Mouse (Mus musculus): ENCODE data around the gene C2cd4c. TPM values are rescaled to one million over a fixed set of nuclear protein-coding genes. Genes with fewer than 3 reads are reported as not detected.
A peak's percentile ranks its signal among the peaks of the same experiment; 100 is the strongest.

C2cd4c gene
- polyA plus RNA-seq, 1 experiment from 2014 or later: not detected

DNA sequence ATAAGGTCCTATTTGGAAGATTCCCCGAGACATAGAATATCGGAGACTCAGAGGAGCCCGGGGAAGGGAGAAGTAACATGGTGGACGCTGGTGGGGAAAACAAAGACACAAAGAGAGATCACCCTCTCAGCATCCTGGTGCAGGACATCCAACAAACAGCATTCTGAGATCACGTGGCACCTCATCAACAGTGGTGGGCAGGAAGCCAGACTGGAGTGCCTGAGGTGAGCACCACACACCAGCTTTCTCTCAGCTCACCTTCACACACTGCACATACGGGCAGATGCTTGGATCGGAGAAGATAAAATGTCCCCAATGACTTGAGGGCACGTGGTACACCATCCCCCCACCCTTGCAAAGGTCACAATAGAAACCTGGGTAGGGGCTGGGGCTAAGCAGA, 22.5 kb upstream of the C2cd4c start:
- peaks cover 18% of the 10 kb centered on the region for H3K27me3 ChIP-seq
- no peak for ATAC-seq (ENCODE audit: insufficient number of reproducible peaks, insufficient read depth, low FRiP score, low TSS enrichment, low read depth)
- 83% methylated on average over 8 of the region's 8 CpGs for WGBS
- H3K27ac ChIP-seq: no peak overlapping the region
- H3K36me3 ChIP-seq: no peaks in the 10 kb centered on the region
- H3K4me1 ChIP-seq: peaks cover 24% of the 10 kb centered on the region
- peak overlapping the region; percentile 87 for H3K4me2 ChIP-seq
- H3K4me3 ChIP-seq: peak overlapping the region; percentile 85; the same call in 1 of the 2 replicates
- H3K9ac ChIP-seq: peak overlapping the region; percentile 85; the same call in 1 of the 2 replicates
- H3K9me3 ChIP-seq: no peaks in the 10 kb centered on the region

DNA sequence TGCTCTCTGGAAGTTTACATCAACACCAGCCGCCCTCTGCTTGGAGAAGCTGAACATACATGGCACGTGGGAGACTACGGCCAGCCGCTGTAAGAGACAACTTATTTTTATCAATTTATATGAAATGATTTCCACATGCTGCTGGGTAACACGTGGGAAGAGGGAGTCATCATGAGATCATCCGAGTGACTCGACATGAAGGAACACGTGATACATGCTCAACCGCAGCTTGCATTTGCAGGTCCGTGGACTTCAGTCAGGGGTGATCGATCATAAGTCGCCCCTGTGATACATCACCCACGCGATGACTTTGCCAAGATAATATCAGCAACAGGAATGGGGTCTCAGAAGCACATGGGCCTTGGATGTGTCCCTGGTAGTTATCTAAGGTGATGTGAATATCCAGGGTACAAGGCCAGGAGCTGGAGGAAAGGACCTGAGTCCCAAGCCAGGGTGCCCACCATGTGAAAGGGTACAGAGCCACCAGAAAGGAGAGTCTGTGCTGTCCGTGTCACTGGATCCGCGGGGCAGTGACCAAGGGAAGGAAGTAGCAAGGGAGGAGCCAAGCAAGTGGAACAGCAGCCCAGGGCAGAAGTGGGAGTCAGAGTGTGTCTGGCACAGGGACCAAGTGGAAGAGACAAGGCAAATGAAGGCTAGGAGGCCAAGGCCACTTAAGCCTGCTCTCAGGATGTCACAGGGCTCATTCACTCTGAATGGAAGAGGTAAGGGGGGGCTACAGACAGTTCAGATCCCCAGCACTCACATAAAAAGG, 19.4 kb upstream of the C2cd4c start:
- Histone ChIP-seq H3K4me2 (no peak overlapping the region), H3K4me1 (peaks cover 7% of the 10 kb centered on the region), H3K9ac (no peak overlapping the region), H3K27me3 (0 out of 2 replicates have a peak, but pooled peaks cover 1% of the 10 kb centered on the region), H3K9me3 (no peaks in the 10 kb centered on the region), H3K36me3 (no peaks in the 10 kb centered on the region), H3K27ac (no peak overlapping the region), H3K4me3 (no peak overlapping the region)
- no peak for ATAC-seq (ENCODE audit: insufficient number of reproducible peaks, insufficient read depth, low FRiP score, low TSS enrichment, low read depth)
- 75% methylated on average over 17 of the region's 17 CpGs for WGBS

GRCm38 (mm10) chr10:79631432-79631831, 17.6 kb upstream of the C2cd4c start:
- Histone ChIP-seq H3K9me3 (no peaks in the 10 kb centered on the region), H3K9ac (no peak overlapping the region), H3K27ac (no peak overlapping the region), H3K4me1 (peaks cover 3% of the 10 kb centered on the region; the same call in 1 of the 2 replicates), H3K4me2 (no peak overlapping the region), H3K27me3 (no peaks in the 10 kb centered on the region), H3K36me3 (peaks cover 5% of the 10 kb centered on the region; the same call in 1 of the 2 replicates), H3K4me3 (no peak overlapping the region)
- no peak for ATAC-seq (ENCODE audit: insufficient number of reproducible peaks, insufficient read depth, low FRiP score, low TSS enrichment, low read depth)
- WGBS: 90% methylated on average over 4 of the region's 4 CpGs

- H3K27ac ChIP-seq: no peak overlapping the region
- 84% methylated on average over 5 of the region's 5 CpGs for WGBS
- no peak for ATAC-seq (ENCODE audit: insufficient number of reproducible peaks, insufficient read depth, low FRiP score, low TSS enrichment, low read depth)
- no peak overlapping the region for H3K4me3 ChIP-seq
- no peak overlapping the region for H3K9ac ChIP-seq
- H3K9me3 ChIP-seq: no peaks in the 10 kb centered on the region
- peaks cover 8% of the 10 kb centered on the region; the same call in 1 of the 2 replicates for H3K36me3 ChIP-seq
- H3K4me2 ChIP-seq: no peak overlapping the region
- H3K27me3 ChIP-seq: no peaks in the 10 kb centered on the region
- no peaks in the 10 kb centered on the region for H3K4me1 ChIP-seq
Observed at GRCm38 (mm10) chr10:79628377-79628776, 14.6 kb upstream of the C2cd4c start.

DNA sequence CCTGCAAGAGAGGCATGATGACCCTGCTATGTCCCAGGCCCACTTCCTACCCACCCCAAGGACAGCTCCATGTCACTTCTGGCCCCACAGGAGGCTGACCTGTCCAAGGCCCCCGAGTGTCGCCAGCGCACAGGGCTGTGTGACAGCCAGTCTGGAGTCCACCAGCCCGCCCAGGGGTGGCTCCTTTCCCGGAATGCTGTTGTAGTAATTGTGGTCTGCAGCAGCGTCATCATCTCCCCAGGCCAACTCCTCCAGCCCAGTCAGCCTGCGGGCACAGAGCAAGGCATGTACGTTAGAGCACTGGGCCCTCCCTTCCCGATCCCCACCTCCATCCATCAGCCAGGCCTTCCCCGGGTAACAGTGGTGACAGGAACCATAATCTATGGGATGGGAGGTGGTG, 12.3 kb upstream of the C2cd4c start:
- H3K9ac ChIP-seq: no peak overlapping the region
- no peak overlapping the region for H3K4me2 ChIP-seq
- ATAC-seq (ENCODE audit: insufficient number of reproducible peaks, insufficient read depth, low FRiP score, low TSS enrichment, low read depth): no peak; the same call in 1 of the 2 replicates
- H3K36me3 ChIP-seq: peaks cover 8% of the 10 kb centered on the region; the same call in 1 of the 2 replicates
- H3K27me3 ChIP-seq: no peaks in the 10 kb centered on the region
- H3K27ac ChIP-seq: no peak overlapping the region
- no peak overlapping the region for H3K4me3 ChIP-seq
- H3K9me3 ChIP-seq: no peaks in the 10 kb centered on the region
- whole genome bisulfite sequencing: 87% methylated on average over 10 of the region's 10 CpGs
- H3K4me1 ChIP-seq: no peaks in the 10 kb centered on the region

- Histone ChIP-seq H3K4me1 (no peaks in the 10 kb centered on the region), H3K9ac (no peak overlapping the region), H3K4me2 (no peak overlapping the region), H3K27ac (no peak overlapping the region), H3K4me3 (no peak overlapping the region), H3K9me3 (no peaks in the 10 kb centered on the region), H3K27me3 (no peaks in the 10 kb centered on the region), H3K36me3 (peaks cover 8% of the 10 kb centered on the region; the same call in 1 of the 2 replicates)
- no peak for ATAC-seq (ENCODE audit: insufficient number of reproducible peaks, insufficient read depth, low FRiP score, low TSS enrichment, low read depth)
- 84% methylated on average over 9 of the region's 9 CpGs for WGBS
Observed at GRCm38 (mm10) chr10:79625398-79625797, 11.6 kb upstream of the C2cd4c start.

GRCm38 (mm10) chr10:79623950-79624349, 10.1 kb upstream of the C2cd4c start:
- Histone ChIP-seq H3K4me2 (no peak overlapping the region), H3K36me3 (peaks cover 14% of the 10 kb centered on the region; the same call in 1 of the 2 replicates), H3K27me3 (no peaks in the 10 kb centered on the region), H3K4me1 (no peaks in the 10 kb centered on the region), H3K4me3 (no peak overlapping the region), H3K27ac (no peak overlapping the region), H3K9ac (0 out of 2 replicates have a peak overlapping the region, but pooled peaks have one; percentile 16), H3K9me3 (no peaks in the 10 kb centered on the region)
- 71% methylated on average over 12 of the region's 12 CpGs for WGBS
- ATAC-seq (ENCODE audit: insufficient number of reproducible peaks, insufficient read depth, low FRiP score, low TSS enrichment, low read depth): no peak

GRCm38 (mm10) chr10:79616376-79616775, 2.6 kb upstream of the C2cd4c start:
- no peak for ATAC-seq (ENCODE audit: insufficient number of reproducible peaks, insufficient read depth, low FRiP score, low TSS enrichment, low read depth)
- no peak overlapping the region for H3K9ac ChIP-seq
- H3K4me3 ChIP-seq: no peak overlapping the region
- H3K27me3 ChIP-seq: peaks cover 34% of the 10 kb centered on the region
- H3K4me1 ChIP-seq: peaks cover 24% of the 10 kb centered on the region
- H3K9me3 ChIP-seq: no peaks in the 10 kb centered on the region
- 89% methylated on average over 5 of the region's 5 CpGs for WGBS
- H3K27ac ChIP-seq: no peak overlapping the region
- 0 out of 2 replicates have a peak, but pooled peaks cover 6% of the 10 kb centered on the region for H3K36me3 ChIP-seq
- H3K4me2 ChIP-seq: no peak overlapping the region

DNA sequence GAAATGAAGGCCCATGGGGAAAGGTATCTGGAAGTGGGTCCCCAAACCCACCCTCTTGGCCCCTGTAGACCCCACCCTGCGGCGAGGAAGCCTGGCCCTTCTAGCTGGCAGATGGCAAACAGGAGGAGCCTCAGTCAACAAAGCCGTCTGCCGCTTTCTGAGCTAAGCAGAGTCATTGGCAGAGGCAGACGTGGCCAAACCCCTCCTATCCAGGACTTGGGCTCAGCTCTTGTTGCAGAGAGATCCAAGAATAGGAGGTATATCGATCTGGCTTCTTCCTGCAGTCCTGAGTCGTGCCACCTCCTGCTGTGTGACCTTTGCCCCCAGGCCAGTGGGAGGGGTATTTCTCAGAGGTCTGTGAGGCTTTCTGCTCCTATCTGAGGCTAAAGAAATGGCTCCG, 2.0 kb upstream of the C2cd4c start:
- H3K4me1 ChIP-seq: peaks cover 24% of the 10 kb centered on the region
- no peak overlapping the region for H3K4me3 ChIP-seq
- no peak overlapping the region for H3K4me2 ChIP-seq
- no peak for ATAC-seq (ENCODE audit: insufficient number of reproducible peaks, insufficient read depth, low FRiP score, low TSS enrichment, low read depth)
- no peaks in the 10 kb centered on the region for H3K9me3 ChIP-seq
- WGBS: 11% methylated on average over 8 of the region's 8 CpGs
- 0 out of 2 replicates have a peak, but pooled peaks cover 6% of the 10 kb centered on the region for H3K36me3 ChIP-seq
- H3K9ac ChIP-seq: no peak overlapping the region
- no peak overlapping the region for H3K27ac ChIP-seq
- peaks cover 40% of the 10 kb centered on the region for H3K27me3 ChIP-seq

- no peak for ATAC-seq (ENCODE audit: insufficient number of reproducible peaks, insufficient read depth, low FRiP score, low TSS enrichment, low read depth)
- H3K4me2 ChIP-seq: peak overlapping the region; percentile 97
- no peak overlapping the region for H3K27ac ChIP-seq
- peaks cover 47% of the 10 kb centered on the region for H3K27me3 ChIP-seq
- no peaks in the 10 kb centered on the region for H3K36me3 ChIP-seq
- no peak overlapping the region; the same call in 1 of the 2 replicates for H3K9ac ChIP-seq
- H3K4me1 ChIP-seq: peaks cover 24% of the 10 kb centered on the region
- 89% methylated on average over 1 of the region's 1 CpGs for WGBS
- no peaks in the 10 kb centered on the region for H3K9me3 ChIP-seq
- peak overlapping the region; percentile 64 for H3K4me3 ChIP-seq
Observed at GRCm38 (mm10) chr10:79614305-79614643, 449 bp upstream of the C2cd4c start.

GRCm38 (mm10) chr10:79612192-79613135, 1.4 kb downstream of the C2cd4c start:
- ATAC-seq (ENCODE audit: insufficient number of reproducible peaks, insufficient read depth, low FRiP score, low TSS enrichment, low read depth): no peak
- peaks cover 24% of the 10 kb centered on the region for H3K4me1 ChIP-seq
- H3K4me2 ChIP-seq: peak overlapping the region; percentile 97
- no peaks in the 10 kb centered on the region for H3K9me3 ChIP-seq
- peaks cover 47% of the 10 kb centered on the region for H3K27me3 ChIP-seq
- 10% methylated on average over 51 of the region's 51 CpGs for WGBS
- H3K9ac ChIP-seq: peak overlapping the region; percentile 17; the same call in 1 of the 2 replicates
- H3K36me3 ChIP-seq: no peaks in the 10 kb centered on the region
- peak overlapping the region; percentile 64 for H3K4me3 ChIP-seq
- H3K27ac ChIP-seq: no peak overlapping the region

Data from embryonic facial prominence, embryonic 13.5 days (tissue).